Mouse (Mus musculus): ENCODE measurements around the gene B4galt3. TPM values are rescaled to one million over a fixed set of nuclear protein-coding genes. Genes with fewer than 3 reads are reported as not detected.

The B4galt3 gene
- polyA plus RNA-seq, 1 experiment from 2014 or later = 56.5 TPM

DNA sequence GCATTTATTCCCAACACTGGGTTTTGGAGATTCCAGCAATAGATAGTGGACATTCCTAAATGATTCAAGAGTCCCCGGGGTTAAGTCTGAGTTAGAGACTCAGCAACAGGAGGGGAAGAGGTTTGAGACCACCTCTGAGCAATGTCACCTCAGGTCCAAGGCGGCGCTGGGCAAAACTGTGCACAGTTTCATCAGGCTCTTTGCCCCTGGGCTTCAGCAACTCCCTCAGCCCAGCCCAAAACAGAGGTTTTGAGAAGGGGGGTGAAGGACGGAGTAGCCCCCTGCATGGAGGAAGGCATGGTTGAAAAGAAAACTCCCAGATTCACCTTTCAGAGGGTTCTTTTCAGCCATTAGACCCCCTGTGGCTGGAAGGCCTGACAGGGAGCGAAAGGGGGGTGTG, 9.6 kb downstream of the B4galt3 start:
- peaks cover 27% of the 10 kb centered on the region for H3K36me3 ChIP-seq (ENCODE audit: control insufficient read depth, insufficient read depth, low read length)
- no peak for ATAC-seq
- WGBS = 68% methylated on average over 5 of the region's 5 CpGs

DNA sequence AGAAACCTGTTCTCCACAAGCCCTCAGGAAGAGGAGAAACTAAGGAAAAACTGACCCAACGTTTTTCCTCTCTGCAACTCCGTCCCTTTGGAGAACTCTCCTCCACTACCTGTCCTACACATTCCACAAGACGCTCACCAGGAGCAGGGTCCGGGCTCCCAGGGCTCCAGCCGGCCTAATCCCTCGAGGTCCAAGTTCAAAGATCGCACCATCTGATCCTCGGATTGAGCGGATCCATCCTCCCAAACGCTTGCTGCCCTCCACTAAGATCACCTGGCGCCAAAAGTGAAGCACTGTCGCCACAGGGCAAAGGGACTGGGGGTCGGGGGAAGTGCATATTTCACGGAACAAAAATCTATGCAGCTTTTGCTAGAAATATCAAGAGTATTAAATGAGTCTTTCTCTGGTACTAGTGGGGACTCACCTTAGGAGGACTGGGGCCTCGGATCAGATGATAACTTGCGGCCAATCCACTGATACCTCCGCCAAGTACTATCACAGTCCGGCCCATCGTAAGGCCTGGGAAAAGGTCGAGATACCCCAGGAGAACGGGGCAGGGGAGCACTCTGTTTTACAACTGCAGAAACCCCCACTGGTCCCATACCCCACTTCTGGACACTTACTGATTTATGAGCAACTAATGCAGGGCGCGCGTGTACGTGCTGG, 10.3 kb downstream of the B4galt3 start:
- 1% methylated on average over 25 of the region's 25 CpGs for WGBS
- H3K27me3 ChIP-seq (replicated peaks; ENCODE audit: control insufficient read depth, insufficient read depth, low read length) = no peaks in the 10 kb centered on the region
- peaks cover 23% of the 10 kb centered on the region for H3K36me3 ChIP-seq (ENCODE audit: control insufficient read depth, insufficient read depth, low read length)
- no peaks in the 10 kb centered on the region for H3K9me3 ChIP-seq (ENCODE audit: control insufficient read depth, low read length)
- H3K27ac ChIP-seq (ENCODE audit: low read length) = peak overlapping the region; percentile 38
- peak; percentile 51 for ATAC-seq
- peak overlapping the region; percentile 79 for H3K9ac ChIP-seq (ENCODE audit: low read depth, low read length)
- H3K4me1 ChIP-seq (ENCODE audit: control insufficient read depth, insufficient read depth, low read length) = peaks cover 14% of the 10 kb centered on the region; the same call in 1 of the 2 replicates
- H3K4me3 ChIP-seq (ENCODE audit: low read length) = peak overlapping the region; percentile 68
- peak overlapping the region; percentile 82 for H3K4me2 ChIP-seq (ENCODE audit: low read depth, low read length)

More for the DNA sequence above, 9.6 kb downstream of the B4galt3 start:
- Histone ChIP-seq H3K27me3 (replicated peaks; ENCODE audit: control insufficient read depth, insufficient read depth, low read length) (no peaks in the 10 kb centered on the region), H3K4me3 (ENCODE audit: low read length) (peak overlapping the region; percentile 68), H3K27ac (ENCODE audit: low read length) (no peak overlapping the region), H3K4me1 (ENCODE audit: control insufficient read depth, insufficient read depth, low read length) (peaks cover 14% of the 10 kb centered on the region; the same call in 1 of the 2 replicates), H3K9ac (ENCODE audit: low read depth, low read length) (peak overlapping the region; percentile 79), H3K9me3 (ENCODE audit: control insufficient read depth, low read length) (no peaks in the 10 kb centered on the region), H3K4me2 (ENCODE audit: low read depth, low read length) (peak overlapping the region; percentile 82)

- peaks cover 22% of the 10 kb centered on the region for H3K36me3 ChIP-seq (ENCODE audit: control insufficient read depth, insufficient read depth, low read length)
- H3K4me1 ChIP-seq (ENCODE audit: control insufficient read depth, insufficient read depth, low read length) = peaks cover 17% of the 10 kb centered on the region; the same call in 1 of the 2 replicates
- H3K9me3 ChIP-seq (ENCODE audit: control insufficient read depth, low read length) = no peaks in the 10 kb centered on the region
- peak within 1 kb of the TSS; percentile 68 for H3K4me3 ChIP-seq (ENCODE audit: low read length)
- peak within 1 kb of the TSS; percentile 83 for H3K4me2 ChIP-seq (ENCODE audit: low read depth, low read length)
- peak within 1 kb of the TSS; percentile 79 for H3K9ac ChIP-seq (ENCODE audit: low read depth, low read length)
- WGBS = under 1% methylated on average over 26 of the region's 26 CpGs
- H3K27ac ChIP-seq (ENCODE audit: low read length) = peak within 1 kb of the TSS; percentile 91
- peak; percentile 98 for ATAC-seq
- no peaks in the 10 kb centered on the region for H3K27me3 ChIP-seq (replicated peaks; ENCODE audit: control insufficient read depth, insufficient read depth, low read length)
Measured at GRCm38 (mm10) chr1:171280916-171281527, 10.9 kb downstream of the B4galt3 start, which contains the start of gene Ppox. Ppox (minus strand) TSS chr1:171281186.

DNA sequence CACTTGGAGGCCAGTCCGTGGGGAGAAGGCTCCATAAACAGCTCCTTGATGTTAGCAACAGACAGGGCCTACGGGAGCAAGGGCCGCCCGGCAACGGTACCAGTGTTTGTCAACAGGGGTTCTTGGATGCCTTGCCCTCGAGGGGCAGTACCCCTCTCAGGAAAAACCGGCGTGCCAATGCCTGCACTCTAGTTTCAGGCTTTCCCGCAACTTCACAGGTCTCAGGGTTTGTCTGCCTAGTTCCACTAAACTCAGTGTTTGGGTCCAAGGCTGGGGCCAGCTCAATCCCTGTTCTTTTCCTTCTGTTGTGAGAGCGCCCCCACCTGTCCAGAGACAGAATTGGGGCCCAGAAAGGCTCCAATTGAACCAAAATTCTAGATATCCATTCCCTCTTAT, 11.4 kb downstream of the B4galt3 start:
- H3K4me2 ChIP-seq (ENCODE audit: low read depth, low read length) = peak overlapping the region; percentile 83
- peak overlapping the region; percentile 77 for H3K9ac ChIP-seq (ENCODE audit: low read depth, low read length)
- H3K4me3 ChIP-seq (ENCODE audit: low read length) = peak overlapping the region; percentile 68
- H3K4me1 ChIP-seq (ENCODE audit: control insufficient read depth, insufficient read depth, low read length) = peaks cover 17% of the 10 kb centered on the region
- H3K27ac ChIP-seq (ENCODE audit: low read length) = peak overlapping the region; percentile 91
- peaks cover 20% of the 10 kb centered on the region for H3K36me3 ChIP-seq (ENCODE audit: control insufficient read depth, insufficient read depth, low read length)
- WGBS = under 1% methylated on average over 10 of the region's 10 CpGs
- H3K9me3 ChIP-seq (ENCODE audit: control insufficient read depth, low read length) = no peaks in the 10 kb centered on the region
- H3K27me3 ChIP-seq (replicated peaks; ENCODE audit: control insufficient read depth, insufficient read depth, low read length) = no peaks in the 10 kb centered on the region
- peak; percentile 58 for ATAC-seq

DNA sequence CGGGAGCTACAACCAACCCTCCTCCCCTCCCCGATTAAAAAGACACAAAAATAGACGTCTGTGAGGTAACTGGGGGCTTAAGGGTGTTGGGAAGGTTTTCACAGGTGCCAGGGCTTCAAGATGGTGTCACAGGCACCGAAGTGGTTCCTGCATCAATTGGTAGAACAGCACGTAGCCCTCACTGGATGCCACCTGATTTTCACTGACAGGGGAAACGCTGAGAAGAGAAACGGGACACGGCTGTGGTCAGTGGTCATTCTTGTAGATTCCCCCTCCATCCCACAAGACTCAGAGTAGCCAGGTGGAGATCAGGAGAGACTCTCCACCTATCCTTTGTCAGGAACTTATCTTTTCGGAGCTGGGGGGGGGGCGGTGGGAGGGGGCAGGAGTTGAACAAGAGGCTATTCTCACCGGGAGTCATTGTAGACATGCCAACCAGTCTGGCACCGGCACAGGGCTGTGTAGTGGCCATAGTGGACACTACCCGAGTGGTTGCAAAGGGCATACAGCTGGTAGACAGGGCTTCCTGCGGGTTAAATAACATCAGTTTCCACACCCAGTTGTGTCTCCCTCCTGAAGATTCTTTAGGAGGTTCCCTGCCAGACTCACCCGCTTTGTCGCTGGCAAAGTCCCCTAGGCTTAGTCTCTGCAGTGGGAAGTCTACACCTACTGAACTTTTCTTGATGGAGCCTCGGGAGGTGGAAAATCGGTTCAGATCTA, 12.1 kb downstream of the B4galt3 start:
- Histone ChIP-seq H3K4me1 (ENCODE audit: control insufficient read depth, insufficient read depth, low read length) (peaks cover 20% of the 10 kb centered on the region), H3K4me3 (ENCODE audit: low read length) (peak overlapping the region; percentile 68), H3K36me3 (ENCODE audit: control insufficient read depth, insufficient read depth, low read length) (peaks cover 14% of the 10 kb centered on the region), H3K9me3 (ENCODE audit: control insufficient read depth, low read length) (no peaks in the 10 kb centered on the region), H3K4me2 (ENCODE audit: low read depth, low read length) (peak overlapping the region; percentile 83), H3K27me3 (replicated peaks; ENCODE audit: control insufficient read depth, insufficient read depth, low read length) (no peaks in the 10 kb centered on the region), H3K9ac (ENCODE audit: low read depth, low read length) (peak overlapping the region; percentile 77; the same call in 1 of the 2 replicates), H3K27ac (ENCODE audit: low read length) (no peak overlapping the region; the same call in 1 of the 2 replicates)
- ATAC-seq = no peak
- WGBS = 79% methylated on average over 18 of the region's 18 CpGs

- Histone ChIP-seq H3K4me1 (ENCODE audit: control insufficient read depth, insufficient read depth, low read length) (peaks cover 23% of the 10 kb centered on the region), H3K4me3 (ENCODE audit: low read length) (no peak overlapping the region), H3K4me2 (ENCODE audit: low read depth, low read length) (no peak overlapping the region), H3K9me3 (ENCODE audit: control insufficient read depth, low read length) (no peaks in the 10 kb centered on the region), H3K27ac (ENCODE audit: low read length) (no peak overlapping the region), H3K36me3 (ENCODE audit: control insufficient read depth, insufficient read depth, low read length) (peaks cover 8% of the 10 kb centered on the region; the same call in 1 of the 2 replicates), H3K9ac (ENCODE audit: low read depth, low read length) (no peak overlapping the region), H3K27me3 (replicated peaks; ENCODE audit: control insufficient read depth, insufficient read depth, low read length) (no peaks in the 10 kb centered on the region)
- no peak for ATAC-seq
- 91% methylated on average over 18 of the region's 18 CpGs for WGBS
Measured at GRCm38 (mm10) chr1:171283188-171284160, 13.3 kb downstream of the B4galt3 start.

DNA sequence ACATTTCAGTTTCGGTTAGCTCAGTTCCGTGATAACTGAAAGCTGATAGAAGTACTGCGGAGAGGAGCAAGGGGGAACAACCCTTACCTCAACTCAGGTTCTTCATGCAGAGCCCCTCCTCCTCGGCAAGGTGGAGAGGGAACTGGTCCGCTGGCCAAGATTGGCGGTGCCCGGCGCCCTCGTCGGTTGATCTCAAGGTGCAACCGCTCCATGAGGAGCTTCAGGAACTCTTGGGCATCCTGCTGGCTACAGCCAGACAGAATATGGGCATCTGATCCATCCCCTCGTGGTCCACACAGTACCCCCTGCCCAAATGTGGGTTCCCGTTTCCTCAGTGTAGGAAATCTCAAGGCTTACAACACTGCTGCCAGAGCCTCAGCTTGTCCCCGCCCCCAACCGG, 14.4 kb downstream of the B4galt3 start:
- Histone ChIP-seq H3K4me3 (ENCODE audit: low read length) (no peak overlapping the region), H3K4me2 (ENCODE audit: low read depth, low read length) (no peak overlapping the region), H3K4me1 (ENCODE audit: control insufficient read depth, insufficient read depth, low read length) (peaks cover 23% of the 10 kb centered on the region), H3K27ac (ENCODE audit: low read length) (no peak overlapping the region), H3K27me3 (replicated peaks; ENCODE audit: control insufficient read depth, insufficient read depth, low read length) (no peaks in the 10 kb centered on the region), H3K9me3 (ENCODE audit: control insufficient read depth, low read length) (no peaks in the 10 kb centered on the region), H3K36me3 (ENCODE audit: control insufficient read depth, insufficient read depth, low read length) (peaks cover 8% of the 10 kb centered on the region; the same call in 1 of the 2 replicates), H3K9ac (ENCODE audit: low read depth, low read length) (no peak overlapping the region)
- no peak for ATAC-seq
- WGBS = 89% methylated on average over 15 of the region's 15 CpGs

DNA sequence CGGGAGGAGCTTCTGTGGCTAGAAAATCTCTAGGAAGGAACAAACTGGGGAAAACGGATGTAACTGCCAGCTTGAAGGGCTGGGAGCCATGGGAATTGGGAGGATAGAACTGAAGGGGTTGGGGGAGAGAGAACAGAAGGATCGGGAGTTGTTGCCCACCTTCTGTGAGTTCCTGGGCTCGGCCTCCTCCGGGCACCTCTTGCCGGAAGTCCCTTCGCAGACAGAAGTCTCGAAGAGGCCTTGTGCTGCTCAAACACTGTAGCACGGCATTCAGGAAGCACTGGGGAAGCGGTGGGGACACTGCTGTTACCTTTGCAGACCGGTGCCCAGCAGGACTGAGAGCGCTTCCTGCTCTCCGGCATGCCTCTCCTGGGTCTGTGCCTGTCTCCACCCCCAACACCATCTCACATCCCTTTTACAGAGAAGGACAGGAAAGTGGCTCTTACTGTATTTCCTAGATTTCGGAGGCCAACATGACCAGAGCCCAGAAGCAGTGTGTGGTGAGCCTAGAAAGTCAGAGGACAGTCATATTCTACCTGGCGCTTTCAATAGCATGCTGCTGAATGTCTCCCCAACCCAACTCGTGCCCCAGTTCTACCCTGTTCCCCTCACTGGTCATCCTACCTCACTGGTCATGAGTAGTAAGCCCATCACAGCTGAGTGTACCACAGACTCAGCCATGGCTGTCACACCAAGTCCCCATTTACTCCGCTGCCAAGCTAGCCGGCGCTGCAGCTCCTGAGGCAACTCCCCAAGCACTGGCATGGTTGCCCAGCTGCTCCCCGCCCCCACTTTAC, 15.2 kb downstream of the B4galt3 start:
- WGBS = 84% methylated on average over 20 of the region's 20 CpGs
- H3K4me1 ChIP-seq (ENCODE audit: control insufficient read depth, insufficient read depth, low read length) = peaks cover 17% of the 10 kb centered on the region
- no peak overlapping the region for H3K27ac ChIP-seq (ENCODE audit: low read length)
- no peak overlapping the region for H3K4me2 ChIP-seq (ENCODE audit: low read depth, low read length)
- no peak for ATAC-seq
- H3K27me3 ChIP-seq (replicated peaks; ENCODE audit: control insufficient read depth, insufficient read depth, low read length) = no peaks in the 10 kb centered on the region
- H3K4me3 ChIP-seq (ENCODE audit: low read length) = no peak overlapping the region; the same call in 1 of the 2 replicates
- no peaks in the 10 kb centered on the region for H3K9me3 ChIP-seq (ENCODE audit: control insufficient read depth, low read length)
- no peak overlapping the region for H3K9ac ChIP-seq (ENCODE audit: low read depth, low read length)
- peaks cover 8% of the 10 kb centered on the region; the same call in 1 of the 2 replicates for H3K36me3 ChIP-seq (ENCODE audit: control insufficient read depth, insufficient read depth, low read length)
